Mouse (Mus musculus) lung, adult 2 months (tissue): ENCODE data around the gene Sobp.

ENCODE experiments used
- CTCF ChIP-seq: fragments of 200-500 bp; IDR thresholded peaks from 2 replicates; pipeline ENCODE4 v1.5.1; 2011; ENCODE audit warnings: mild to moderate bottlenecking, low read length, control low read depth; ENCODE audit not compliant: insufficient read depth
- POLR2A ChIP-seq: fragments of 200-500 bp; IDR thresholded peaks from 2 replicates; pipeline ENCODE4 v1.6.1; 2011; ENCODE audit warnings: low read depth, mild to moderate bottlenecking, control low read depth, low read length, borderline replicate concordance; ENCODE audit errors: extremely low read depth

GRCm38 (mm10) chr10:43081316-43081715 lies 93.0 kb downstream of the Sobp start:
- no peak for TF ChIP-seq POLR2A
- no peak for TF ChIP-seq CTCF
